8 mouse cellular contexts compared by ENCODE assay signal in the genomic region with DNA sequence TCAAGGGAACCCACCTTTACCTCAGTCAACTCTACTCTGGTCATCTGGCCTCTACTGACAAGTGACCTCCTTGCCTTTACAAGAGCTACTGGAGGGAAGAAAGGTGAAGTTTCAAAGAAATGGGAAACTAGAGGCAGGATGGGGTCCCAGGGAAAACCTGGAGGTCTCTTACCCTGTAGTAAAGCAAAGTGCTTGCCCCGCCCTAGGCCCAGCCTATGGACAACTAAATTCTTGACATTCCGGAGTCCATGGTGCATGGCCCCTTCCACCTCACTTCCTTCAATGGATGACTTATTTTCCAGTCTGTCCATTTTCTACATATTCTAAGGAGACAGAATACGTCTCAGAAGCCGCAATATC. TPM values are rescaled to one million over a fixed set of nuclear protein-coding genes. Genes with fewer than 3 reads are reported as not detected.
A peak's percentile ranks its signal among the peaks of the same experiment; 100 is the strongest.
DNase-seq lines count a peak whose midpoint lies in the region; ATAC-seq lines count a peak whose summit lies in the region.

No protein-coding gene starts in this region.

- H3K27me3 ChIP-seq in heart, embryonic 14.5 days (ENCODE audit: control insufficient read depth, insufficient read depth, low read length): no peaks in the 10 kb centered on the region
- no peaks in the 10 kb centered on the region for H3K27me3 ChIP-seq in neural tube, embryonic 13.5 days

- peaks cover 5% of the 10 kb centered on the region; the same call in 1 of the 2 replicates for H3K36me3 ChIP-seq in heart, embryonic 14.5 days (ENCODE audit: control insufficient read depth, insufficient read depth, low read length)
- H3K36me3 ChIP-seq in neural tube, embryonic 13.5 days: peaks cover 11% of the 10 kb centered on the region; the same call in 1 of the 2 replicates

- peak overlapping the region; percentile 63 to 98 for H3K27ac ChIP-seq in heart, embryonic 14.5 days (replicated peaks in 1 of 2; ENCODE audit: control insufficient read depth in 1 of 2, insufficient read depth in 1 of 2, low read depth in 2 of 2, low read length in 2 of 2)
- no peak overlapping the region for H3K27ac ChIP-seq in neural tube, embryonic 13.5 days (replicated peaks)

- H3K9me3 ChIP-seq in heart, embryonic 14.5 days (ENCODE audit: control insufficient read depth, low read length): no peaks in the 10 kb centered on the region
- H3K9me3 ChIP-seq in neural tube, embryonic 13.5 days: no peaks in the 10 kb centered on the region

- H3K9ac ChIP-seq in heart, embryonic 14.5 days (ENCODE audit: low read length): peak overlapping the region; percentile 96
- H3K9ac ChIP-seq in neural tube, embryonic 13.5 days: peak overlapping the region; percentile 94

- WGBS in heart, embryonic 14.5 days: 46% methylated on average over 4 of the region's 4 CpGs
- WGBS in neural tube, embryonic 13.5 days: 66% methylated on average over 4 of the region's 4 CpGs

- H3K4me3 ChIP-seq in heart, embryonic 14.5 days (ENCODE audit: control insufficient read depth in 1 of 2, insufficient read depth in 1 of 2, low read depth in 1 of 2, low read length in 2 of 2): peak overlapping the region; percentile 73 to 82; a peak in 3 of 4 replicates
- H3K4me3 ChIP-seq in neural tube, embryonic 13.5 days: peak overlapping the region; percentile 80

- peaks cover 16 to 39% of the 10 kb centered on the region in 2 experiments for H3K4me1 ChIP-seq in heart, embryonic 14.5 days (ENCODE audit: control insufficient read depth in 2 of 2, insufficient read depth in 2 of 2, low read length in 2 of 2)
- peaks cover 68% of the 10 kb centered on the region for H3K4me1 ChIP-seq in neural tube, embryonic 13.5 days (replicated peaks)

- H3K4me2 ChIP-seq in heart, embryonic 14.5 days (ENCODE audit: low read length): peak overlapping the region; percentile 85
- H3K4me2 ChIP-seq in neural tube, embryonic 13.5 days: peak overlapping the region; percentile 77

- ATAC-seq in heart, embryonic 14.5 days (ENCODE audit: insufficient number of reproducible peaks, insufficient read depth, low FRiP score, low read depth): no peak
- no peak for ATAC-seq in neural tube, embryonic 13.5 days (ENCODE audit: low read depth)
- no peak for ATAC-seq in erythroid progenitor cell, adult 5-6 weeks (replicated peaks; ENCODE audit: low FRiP score, poor library complexity, severe bottlenecking)

- DNase-seq in thymus, postnatal 25 days: peak; percentile 14
- DNase-seq in thymus, adult 18-20 months: no peak
- DNase-seq in kidney, postnatal 4 days: peak; percentile 58 to 79
- DNase-seq in frontal cortex, postnatal 14 days (ENCODE audit: low spot score in 2 of 2): no peak
- DNase-seq in spleen, postnatal 14 days (ENCODE audit: low spot score in 2 of 2): no peak

RNA-seq across cellular contexts. Expression of a gene that starts 3.5 kb away (rescaled TPM):
- polyA plus RNA-seq in heart, embryonic 14.5 days (2014; fragmentation: Nextera tagmentation; extraction: Ambion mirVana): 59.0 and 68.1 TPM in 2 replicates
- polyA plus RNA-seq in neural tube, embryonic 13.5 days (2015; fragmentation: Nextera tagmentation; extraction: Ambion mirVana): 151 and 153 TPM in 2 replicates
- 80.9 and 99.1 TPM in 2 replicates for total RNA-seq in erythroid progenitor cell, adult 5-6 weeks (2015; ENCODE audit: low replicate concordance)
- 76.9 and 94.9 TPM in 2 replicates for total RNA-seq in erythroid progenitor cell, adult 5-6 weeks (2017; ENCODE audit: low replicate concordance)

RNA-seq across cellular contexts. Expression of a gene that starts 19.8 kb away (rescaled TPM):
- polyA plus RNA-seq in heart, embryonic 14.5 days (2014; fragmentation: Nextera tagmentation; extraction: Ambion mirVana): 56.2 and 60.8 TPM in 2 replicates
- 15.1 and 21.3 TPM in 2 replicates for polyA plus RNA-seq in neural tube, embryonic 13.5 days (2015; fragmentation: Nextera tagmentation; extraction: Ambion mirVana)
- 326 and 338 TPM in 2 replicates for total RNA-seq in erythroid progenitor cell, adult 5-6 weeks (2015; ENCODE audit: low replicate concordance)
- total RNA-seq in erythroid progenitor cell, adult 5-6 weeks (2017; ENCODE audit: low replicate concordance): 393 and 412 TPM in 2 replicates

Comparison
In these comparisons a context has a peak if more than half of its experiments do, and no peak if none do; other contexts are left out.
1. DNase-seq: peak in thymus, postnatal 25 days (single experiment) and kidney, postnatal 4 days (2 of 2); none in thymus, adult 18-20 months (0 of 2), frontal cortex, postnatal 14 days (0 of 2) and spleen, postnatal 14 days (0 of 2).